Mouse (Mus musculus): ENCODE measurements around the gene Ticam1. TPM values are rescaled to one million over a fixed set of nuclear protein-coding genes. Genes with fewer than 3 reads are reported as not detected.
A peak's percentile ranks its signal among the peaks of the same experiment; 100 is the strongest.

The Ticam1 gene
- total RNA-seq, 2 experiments from 2014 or later = 3.4 to 3.7 TPM

GRCm38 (mm10) chr17:56226566-56226965 is 50.0 kb downstream of the Ticam1 start:
- no peak for DNase-seq
- intact Hi-C loops (cut with DNase I) = no loop called here

- no peak for DNase-seq
- intact Hi-C loops (cut with DNase I) = no loop called here
These were observed 51.7 kb downstream of the Ticam1 start for GRCm38 (mm10) chr17:56224916-56225315.

GRCm38 (mm10) chr17:56219805-56220204 is 56.8 kb downstream of the Ticam1 start:
- intact Hi-C loops (cut with DNase I) = no loop called here

More at GRCm38 (mm10) chr17:56219805-56220204, 56.8 kb downstream of the Ticam1 start:
- no peak for DNase-seq

Small RNAs within 50 kb of the gene (microRNA-seq; reads per million reads assigned to microRNA genes)
- gene Mir7b = 1,611 reads per million, percentile 80 among the genes with 10 or more reads in this experiment

Other genes with a start within 250 kb of the Ticam1 start
- gene Sh3gl1, start 240.2 kb downstream of the Ticam1 start, total RNA-seq (2021) = 10 to 100 TPM; 53.6 to 55.3 TPM
- gene Chaf1a, start 236.3 kb downstream of the Ticam1 start, total RNA-seq (2021) = 1 to 10 TPM; 6.8 to 8.8 TPM
- 10 to 100 TPM; 69.1 to 78.9 TPM for gene Ubxn6, start 201.8 kb downstream of the Ticam1 start, total RNA-seq (2021)
- gene Hdgfl2, start 197.2 kb downstream of the Ticam1 start, total RNA-seq (2021) = 100 to 1,000 TPM; 109 to 117 TPM
- under 1 TPM; 0.20 to 0.24 TPM for gene Plin4, start 167.0 kb downstream of the Ticam1 start, total RNA-seq (2021)
- gene Plin5, start 159.2 kb downstream of the Ticam1 start, total RNA-seq (2021) = 1 to 10 TPM; 1.2 to 1.9 TPM
- gene Lrg1, start 154.8 kb downstream of the Ticam1 start, total RNA-seq (2021) = not detected
- gene Sema6b, start 136.4 kb downstream of the Ticam1 start, total RNA-seq (2021) = 10 to 100 TPM; 91.1 to 95.7 TPM
- 10 to 100 TPM; 11.1 TPM for gene Tnfaip8l1, start 114.3 kb downstream of the Ticam1 start, total RNA-seq (2021)
- 10 to 100 TPM; 45.9 to 47.6 TPM for gene Mydgf, start 92.9 kb downstream of the Ticam1 start, total RNA-seq (2021)
- gene Dpp9, start 57.9 kb downstream of the Ticam1 start, total RNA-seq (2021) = 10 to 100 TPM; 48.9 to 50.2 TPM
- gene Fem1a, start 20.0 kb downstream of the Ticam1 start, total RNA-seq (2021) = 10 to 100 TPM; 41.4 to 45.7 TPM
- 1 to 10 TPM; 4.5 to 6.1 TPM for gene Plin3, start 16.1 kb upstream of the Ticam1 start, total RNA-seq (2021)
- not detected for gene Arrdc5, start 23.5 kb upstream of the Ticam1 start, total RNA-seq (2021)
- 10 to 100 TPM; 12.3 to 16.2 TPM for gene Uhrf1, start 26.5 kb upstream of the Ticam1 start, total RNA-seq (2021)
- 100 to 1,000 TPM; 111 to 112 TPM for gene Kdm4b, start 49.3 kb upstream of the Ticam1 start, total RNA-seq (2021)
- 100 to 1,000 TPM; 821 to 872 TPM for gene Ptprs, start 199.7 kb upstream of the Ticam1 start, total RNA-seq (2021)
- gene Znrf4, start 235.6 kb upstream of the Ticam1 start, total RNA-seq (2021) = not detected